Comparison of ENCODE assay signal across 11 mouse cellular contexts in genomic region chr11:49977963-49978568, GRCm38 (mm10).
"Had no signal": no experiment of that assay in that cellular context is flagged by ENCODE, and none has a peak within 500 bp of the region (broad histone marks: within the 10 kb centered on the region; RNA-seq: fewer than 3 reads in every experiment).

No protein-coding gene starts in this region.

- H3K4me1 ChIP-seq: limb, embryonic 10.5 days; midbrain, embryonic 15.5 days had no signal

- H3K27ac ChIP-seq: limb, embryonic 10.5 days; liver, embryonic 12.5 days; macrophage; midbrain, embryonic 15.5 days; stomach, postnatal 0 days had no signal

- H3K27me3 ChIP-seq: liver, embryonic 12.5 days; midbrain, embryonic 15.5 days had no signal

- H3K4me3 ChIP-seq: limb, embryonic 10.5 days; liver, embryonic 12.5 days; megakaryocyte, embryonic 14.5 days; midbrain, embryonic 15.5 days had no signal

- DNase-seq: kidney, adult 18-20 months; kidney, postnatal 14 days; lung, embryonic 14.5 days; lung, postnatal 10 days; thymus, postnatal 14 days had no signal

- H3K36me3 ChIP-seq: limb, embryonic 10.5 days; liver, embryonic 12.5 days had no signal
